Mouse (Mus musculus): Measurements from ENCODE around the gene Lsm7. TPM values are rescaled to one million over a fixed set of nuclear protein-coding genes. Genes with fewer than 3 reads are reported as not detected.

Gene Lsm7
- polyA plus RNA-seq, 1 experiment from 2014 or later: 218 TPM

MicroRNA genes within 50 kb of the gene (microRNA counts, 519-probe panel; counts per million panel counts)
- 32.2 counts per million for microRNA mmu-miR-1982

Small RNAs within 50 kb of the gene (microRNA-seq; reads per million reads assigned to microRNA genes)
- gene Mir1982 (ENCODE audit: borderline number of aligned reads): 4.3 reads per million, percentile 36 among the genes with 10 or more reads in this experiment

Other genes with a start within 250 kb of the Lsm7 start
- 0.83 and 0.84 TPM in 2 replicates for gene Gm49322, start 249.2 kb downstream of the Lsm7 start, polyA plus RNA-seq (2014; fragmentation: Nextera tagmentation; extraction: Ambion mirVana)
- 64.6 and 67.6 TPM in 2 replicates for gene Csnk1g2, start 232.4 kb downstream of the Lsm7 start, polyA plus RNA-seq (2014; fragmentation: Nextera tagmentation; extraction: Ambion mirVana)
- 37.6 and 47.0 TPM in 2 replicates for gene Btbd2, start 198.1 kb downstream of the Lsm7 start, polyA plus RNA-seq (2014; fragmentation: Nextera tagmentation; extraction: Ambion mirVana)
- gene Mknk2, start 177.1 kb downstream of the Lsm7 start, polyA plus RNA-seq (2014; fragmentation: Nextera tagmentation; extraction: Ambion mirVana): 62.1 and 68.8 TPM in 2 replicates
- 38.9 and 39.0 TPM in 2 replicates for gene Mob3a, start 153.2 kb downstream of the Lsm7 start, polyA plus RNA-seq (2014; fragmentation: Nextera tagmentation; extraction: Ambion mirVana)
- 8.2 and 8.5 TPM in 2 replicates for gene Izumo4, start 153.0 kb downstream of the Lsm7 start, polyA plus RNA-seq (2014; fragmentation: Nextera tagmentation; extraction: Ambion mirVana)
- gene Ap3d1, start 112.9 kb downstream of the Lsm7 start, polyA plus RNA-seq (2014; fragmentation: Nextera tagmentation; extraction: Ambion mirVana): 51.5 and 59.3 TPM in 2 replicates
- 23.1 and 27.3 TPM in 2 replicates for gene Dot1l, start 100.0 kb downstream of the Lsm7 start, polyA plus RNA-seq (2014; fragmentation: Nextera tagmentation; extraction: Ambion mirVana)
- gene Sf3a2, start 57.0 kb downstream of the Lsm7 start, polyA plus RNA-seq (2014; fragmentation: Nextera tagmentation; extraction: Ambion mirVana): 68.6 and 68.7 TPM in 2 replicates
- gene Plekhj1, start 56.6 kb downstream of the Lsm7 start, polyA plus RNA-seq (2014; fragmentation: Nextera tagmentation; extraction: Ambion mirVana): 89.0 and 97.7 TPM in 2 replicates
- gene Amh, start 50.0 kb downstream of the Lsm7 start, polyA plus RNA-seq (2014; fragmentation: Nextera tagmentation; extraction: Ambion mirVana): 0.11 TPM in 1 of 2 replicates, not detected in the other
- 8.0 and 10.0 TPM in 2 replicates for gene Jsrp1, start 41.7 kb downstream of the Lsm7 start, polyA plus RNA-seq (2014; fragmentation: Nextera tagmentation; extraction: Ambion mirVana)
- gene Oaz1, start 28.6 kb downstream of the Lsm7 start, polyA plus RNA-seq (2014; fragmentation: Nextera tagmentation; extraction: Ambion mirVana): 1,894 and 1,935 TPM in 2 replicates
- 0.14 TPM in 1 of 2 replicates, not detected in the other for gene Lingo3, start 11.2 kb downstream of the Lsm7 start, polyA plus RNA-seq (2014; fragmentation: Nextera tagmentation; extraction: Ambion mirVana)
- 22.9 and 26.3 TPM in 2 replicates for gene Sppl2b, start 66 bp upstream of the Lsm7 start, polyA plus RNA-seq (2014; fragmentation: Nextera tagmentation; extraction: Ambion mirVana)
- gene Tmprss9, start 16.6 kb upstream of the Lsm7 start, polyA plus RNA-seq (2014; fragmentation: Nextera tagmentation; extraction: Ambion mirVana): not detected in 2 replicates
- 300 and 340 TPM in 2 replicates for gene Timm13, start 45.8 kb upstream of the Lsm7 start, polyA plus RNA-seq (2014; fragmentation: Nextera tagmentation; extraction: Ambion mirVana)
- 7.9 and 11.6 TPM in 2 replicates for gene Lmnb2, start 63.0 kb upstream of the Lsm7 start, polyA plus RNA-seq (2014; fragmentation: Nextera tagmentation; extraction: Ambion mirVana)
- 21.3 and 25.6 TPM in 2 replicates for gene Gadd45b, start 74.9 kb upstream of the Lsm7 start, polyA plus RNA-seq (2014; fragmentation: Nextera tagmentation; extraction: Ambion mirVana)
- gene Gng7, start 159.7 kb upstream of the Lsm7 start, polyA plus RNA-seq (2014; fragmentation: Nextera tagmentation; extraction: Ambion mirVana): 1.4 TPM in 2 replicates
- gene Diras1, start 170.5 kb upstream of the Lsm7 start, polyA plus RNA-seq (2014; fragmentation: Nextera tagmentation; extraction: Ambion mirVana): 0.13 TPM in 1 of 2 replicates, not detected in the other
- gene Slc39a3, start 182.2 kb upstream of the Lsm7 start, polyA plus RNA-seq (2014; fragmentation: Nextera tagmentation; extraction: Ambion mirVana): 3.9 and 4.1 TPM in 2 replicates
- 130 and 159 TPM in 2 replicates for gene Sgta, start 205.0 kb upstream of the Lsm7 start, polyA plus RNA-seq (2014; fragmentation: Nextera tagmentation; extraction: Ambion mirVana)
- gene Thop1, start 214.8 kb upstream of the Lsm7 start, polyA plus RNA-seq (2014; fragmentation: Nextera tagmentation; extraction: Ambion mirVana): 30.9 and 31.1 TPM in 2 replicates
- 0.37 and 1.0 TPM in 2 replicates for gene Creb3l3, start 243.7 kb upstream of the Lsm7 start, polyA plus RNA-seq (2014; fragmentation: Nextera tagmentation; extraction: Ambion mirVana)

Measured in heart, embryonic 11.5 days (tissue).